12 mouse cellular contexts compared by ENCODE assay signal in genomic region chr7:100309216-100309615, GRCm38 (mm10). TPM values are rescaled to one million over a fixed set of nuclear protein-coding genes. Genes with fewer than 3 reads are reported as not detected.
DNase-seq lines count a peak whose midpoint lies in the region; ATAC-seq and TF ChIP-seq lines count a peak whose summit lies in the region.
"Had no signal": no experiment of that assay in that cellular context is flagged by ENCODE, and none has a peak within 500 bp of the region (broad histone marks: within the 10 kb centered on the region; RNA-seq: fewer than 3 reads in every experiment).

No protein-coding gene starts in this region.

- H3K4me3 ChIP-seq in layer of hippocampus, adult 2 months = no peak overlapping the region
- no peak overlapping the region for H3K4me3 ChIP-seq in forebrain, embryonic 13.5 days
- no peak overlapping the region for H3K4me3 ChIP-seq in midbrain, embryonic 10.5 days

- WGBS in forebrain, embryonic 13.5 days = 30% methylated on average over 1 of the region's 1 CpGs
- WGBS in midbrain, embryonic 10.5 days = 89% methylated on average over 1 of the region's 1 CpGs

- no peak for TF ChIP-seq CTCF in layer of hippocampus, adult 2 months (conservative IDR thresholded peaks at IDR 0.05)

- no peaks in the 10 kb centered on the region for H3K27me3 ChIP-seq in forebrain, embryonic 13.5 days
- H3K27me3 ChIP-seq in midbrain, embryonic 10.5 days (ENCODE audit: low read depth, poor library complexity, severe bottlenecking) = no peaks in the 10 kb centered on the region

- ATAC-seq in forebrain, embryonic 13.5 days = peak; percentile 68; the same call in 1 of the 2 replicates

- no peak overlapping the region for H3K9ac ChIP-seq in forebrain, embryonic 13.5 days

- H3K4me2 ChIP-seq in forebrain, embryonic 13.5 days = no peak overlapping the region

- H3K9me3 ChIP-seq in forebrain, embryonic 13.5 days (replicated peaks) = no peaks in the 10 kb centered on the region
- H3K9me3 ChIP-seq in midbrain, embryonic 10.5 days (replicated peaks) = no peaks in the 10 kb centered on the region

- H3K36me3 ChIP-seq in forebrain, embryonic 13.5 days (ENCODE audit: poor library complexity, severe bottlenecking) = no peaks in the 10 kb centered on the region
- H3K36me3 ChIP-seq in midbrain, embryonic 10.5 days = no peaks in the 10 kb centered on the region

- no peak for DNase-seq in layer of hippocampus, adult 2 months (ENCODE audit: low spot score in 2 of 2)
- no peak for DNase-seq in layer of hippocampus, postnatal 25 days (ENCODE audit: extremely low spot score in 1 of 2, low spot score in 1 of 2)
- peak; percentile 24 for DNase-seq in adipocyte (ENCODE audit: low spot score)
- no peak for DNase-seq in midbrain, embryonic 10.5 days (ENCODE audit: low spot score)
- no peak for DNase-seq in retina, postnatal 1 day
- no peak for DNase-seq in gastrocnemius, adult 8-10 months (ENCODE audit: low spot score in 2 of 2)
- no peak for DNase-seq in kidney, adult 11 months
- DNase-seq: adrenal gland, postnatal 25 days; cerebellum, postnatal 14 days; kidney, adult 18-20 months; thymus, postnatal 4 days had no signal

- peaks cover 37% of the 10 kb centered on the region for H3K4me1 ChIP-seq in forebrain, embryonic 13.5 days
- H3K4me1 ChIP-seq in midbrain, embryonic 10.5 days = peaks cover 44% of the 10 kb centered on the region

- H3K27ac ChIP-seq in layer of hippocampus, adult 2 months = peak overlapping the region; percentile 32; the same call in 1 of the 2 replicates
- peak overlapping the region; percentile 75; the same call in 1 of the 2 replicates for H3K27ac ChIP-seq in forebrain, embryonic 13.5 days
- peak overlapping the region; percentile 42 for H3K27ac ChIP-seq in midbrain, embryonic 10.5 days (replicated peaks)

RNA-seq across cellular contexts. Expression of gene P4ha3, which starts 23.9 kb away (rescaled TPM):
- 1 to 10 TPM; 6.4 to 8.3 TPM for total RNA-seq in layer of hippocampus, adult 2 months (2021)
- total RNA-seq in layer of hippocampus, postnatal 25 days (2021) = 1 to 10 TPM; 5.4 to 6.0 TPM
- 1.0 and 1.5 TPM in 2 replicates for polyA plus RNA-seq in forebrain, embryonic 13.5 days (2015; fragmentation: Nextera tagmentation; extraction: Ambion mirVana)
- polyA plus RNA-seq in midbrain, embryonic 10.5 days (2016; fragmentation: Nextera tagmentation; extraction: Ambion mirVana) = 1.4 and 3.1 TPM in 2 replicates
- total RNA-seq in gastrocnemius, adult 8-10 months (2022) = under 1 TPM in 1 of 4 experiments, not detected in 3; 0.12 TPM

Comparison
In these comparisons a context has a peak if more than half of its experiments do, and no peak if none do; other contexts are left out.
1. RNA of gene P4ha3, which starts 23.9 kb away (total RNA-seq): 6.4 to 8.3 TPM in layer of hippocampus, adult 2 months and 5.4 to 6.0 TPM in layer of hippocampus, postnatal 25 days; 0.12 TPM in gastrocnemius, adult 8-10 months; every median in the first group is over 4 times any median in the second.
2. Peak in every context shown above with its lines, with median percentiles within 50 percentile points of each other: H3K27ac ChIP-seq.